Mouse (Mus musculus): ENCODE data around the gene Tbrg4. TPM values are rescaled to one million over a fixed set of nuclear protein-coding genes. Genes with fewer than 3 reads are reported as not detected.

Gene Tbrg4
- polyA plus RNA-seq, 1 experiment from 2014 or later: 37.7 TPM

- WGBS: 92% methylated on average over 12 of the region's 12 CpGs
- no peak for ATAC-seq (ENCODE audit: low FRiP score, low read depth)
- no peaks in the 10 kb centered on the region for H3K4me1 ChIP-seq
- H3K4me3 ChIP-seq: no peak overlapping the region
- no peaks in the 10 kb centered on the region for H3K9me3 ChIP-seq
- peaks cover 95% of the 10 kb centered on the region for H3K36me3 ChIP-seq
- H3K27me3 ChIP-seq: no peaks in the 10 kb centered on the region
- H3K9ac ChIP-seq: no peak overlapping the region
- no peak overlapping the region for H3K27ac ChIP-seq
- H3K4me2 ChIP-seq (replicated peaks): no peak overlapping the region
Measured at GRCm38 (mm10) chr11:6615250-6616205, 10.3 kb downstream of the Tbrg4 start.

- H3K27ac ChIP-seq: no peak within 1 kb of the TSS
- H3K9ac ChIP-seq: peak within 1 kb of the TSS; percentile 62
- H3K9me3 ChIP-seq: no peaks in the 10 kb centered on the region
- peak within 1 kb of the TSS; percentile 78 for H3K4me2 ChIP-seq (replicated peaks)
- peaks cover 6% of the 10 kb centered on the region for H3K36me3 ChIP-seq
- peaks cover 49% of the 10 kb centered on the region for H3K27me3 ChIP-seq
- H3K4me1 ChIP-seq: peaks cover 29% of the 10 kb centered on the region
- H3K4me3 ChIP-seq: peak within 1 kb of the TSS; percentile 44
- WGBS: 5% methylated on average over 37 of the region's 41 CpGs
- peak; percentile 75 for ATAC-seq (ENCODE audit: low FRiP score, low read depth)
Measured at GRCm38 (mm10) chr11:6605491-6606399, 20.1 kb downstream of the Tbrg4 start, which contains the start of gene Nacad. Gene Nacad, minus strand, starts transcription at chr11:6606053.

- Histone ChIP-seq H3K4me1 (peaks cover 29% of the 10 kb centered on the region), H3K27me3 (peaks cover 49% of the 10 kb centered on the region), H3K9ac (peak overlapping the region; percentile 62), H3K9me3 (no peaks in the 10 kb centered on the region), H3K27ac (no peak overlapping the region), H3K4me2 (replicated peaks) (peak overlapping the region; percentile 78), H3K36me3 (no peaks in the 10 kb centered on the region), H3K4me3 (peak overlapping the region; percentile 44)
- 21% methylated on average over 13 of the region's 13 CpGs for WGBS
- no peak for ATAC-seq (ENCODE audit: low FRiP score, low read depth)
Measured at GRCm38 (mm10) chr11:6605021-6605481, 20.8 kb downstream of the Tbrg4 start.

DNA sequence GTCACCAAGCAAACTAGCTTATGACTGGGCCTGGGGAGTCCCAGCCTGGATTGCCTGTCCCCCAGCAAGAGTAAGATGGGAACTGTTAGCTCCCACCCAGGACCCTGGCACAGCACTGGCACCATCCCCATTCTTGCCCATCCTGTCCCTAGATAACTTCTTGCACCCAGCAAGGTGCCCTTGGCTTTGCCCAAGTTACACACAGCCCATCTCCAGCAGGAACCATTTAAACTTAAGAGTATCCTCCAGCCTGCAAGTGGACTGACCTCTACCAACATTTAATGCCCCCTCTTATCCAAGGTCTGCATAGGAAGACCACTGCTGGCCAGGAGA is 21.3 kb downstream of the Tbrg4 start:
- Histone ChIP-seq H3K27me3 (peaks cover 49% of the 10 kb centered on the region), H3K9me3 (no peaks in the 10 kb centered on the region), H3K4me3 (peak overlapping the region; percentile 44; the same call in 1 of the 2 replicates), H3K4me2 (replicated peaks) (peak overlapping the region; percentile 78), H3K4me1 (peaks cover 29% of the 10 kb centered on the region), H3K9ac (no peak overlapping the region), H3K36me3 (no peaks in the 10 kb centered on the region), H3K27ac (no peak overlapping the region)
- ATAC-seq (ENCODE audit: low FRiP score, low read depth): no peak

DNA sequence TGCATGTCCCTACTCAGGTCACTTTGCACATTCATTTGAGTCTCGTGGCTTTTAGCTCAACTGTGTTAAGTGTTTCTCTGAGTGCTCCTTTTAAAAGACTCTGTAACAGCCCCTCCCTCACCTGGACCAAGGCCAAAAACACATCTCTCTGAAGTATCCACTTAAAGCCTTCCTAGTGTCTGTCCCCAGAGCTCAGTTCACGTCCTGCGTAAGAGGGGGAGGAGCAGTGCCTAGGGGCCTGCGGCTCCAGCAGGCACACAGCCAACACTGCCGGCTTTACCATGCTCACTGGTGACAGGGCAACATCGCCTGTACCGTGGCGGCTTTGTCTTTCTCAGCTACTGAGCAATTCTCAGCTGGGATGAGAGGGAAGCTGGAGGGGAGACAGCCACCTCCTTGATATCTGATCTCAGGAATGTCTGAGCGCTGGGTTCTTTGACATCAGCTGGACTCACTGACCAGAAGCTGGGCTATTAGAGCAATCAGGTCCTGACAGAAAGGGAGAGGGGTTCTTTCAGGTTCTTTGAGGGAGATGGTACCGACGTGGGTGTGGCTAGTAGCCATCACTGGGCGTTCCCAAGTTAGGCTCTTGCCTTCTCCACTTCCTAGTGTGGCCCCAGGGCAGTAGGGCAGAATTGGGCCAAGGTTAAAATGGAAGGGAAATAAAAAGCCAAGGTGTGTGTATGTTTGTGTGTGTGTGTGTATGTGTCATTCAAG is 21.8 kb downstream of the Tbrg4 start:
- 17% methylated on average over 12 of the region's 12 CpGs for WGBS
- no peak for ATAC-seq (ENCODE audit: low FRiP score, low read depth)
- Histone ChIP-seq H3K9me3 (no peaks in the 10 kb centered on the region), H3K4me3 (no peak overlapping the region), H3K27ac (no peak overlapping the region), H3K4me1 (peaks cover 31% of the 10 kb centered on the region), H3K27me3 (peaks cover 49% of the 10 kb centered on the region), H3K4me2 (replicated peaks) (peak overlapping the region; percentile 34; the same call in 1 of the 2 replicates), H3K36me3 (no peaks in the 10 kb centered on the region), H3K9ac (0 out of 2 replicates have a peak overlapping the region, but pooled peaks have one; percentile 48)

- Histone ChIP-seq H3K27me3 (peaks cover 49% of the 10 kb centered on the region), H3K4me2 (replicated peaks) (no peak overlapping the region)
Measured at GRCm38 (mm10) chr11:6603224-6603623, 22.6 kb downstream of the Tbrg4 start.

DNA sequence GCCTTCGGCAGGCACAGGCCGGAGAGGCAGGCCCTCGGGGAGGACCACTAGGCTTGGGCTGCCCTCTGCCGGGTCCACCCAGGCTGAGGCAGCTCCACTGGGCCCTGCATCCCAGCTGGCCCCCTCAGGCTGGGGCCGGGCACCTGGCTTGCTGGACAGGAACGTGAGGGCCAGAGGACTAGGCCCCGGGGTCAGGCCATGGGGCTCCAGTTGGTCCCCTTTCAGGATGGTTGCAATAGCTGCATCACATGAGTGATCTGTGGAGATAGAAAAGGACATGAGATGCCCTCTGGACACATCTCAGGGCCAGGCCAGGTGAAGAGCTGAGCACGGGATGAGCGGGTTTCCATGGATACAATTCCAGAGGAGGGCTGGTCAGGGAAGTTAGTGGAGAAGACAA is 23.2 kb downstream of the Tbrg4 start:
- no peak overlapping the region for H3K9ac ChIP-seq
- ATAC-seq (ENCODE audit: low FRiP score, low read depth): no peak
- H3K9me3 ChIP-seq: no peaks in the 10 kb centered on the region
- 81% methylated on average over 8 of the region's 9 CpGs for WGBS
- H3K36me3 ChIP-seq: peaks cover 13% of the 10 kb centered on the region
- H3K4me2 ChIP-seq (replicated peaks): no peak overlapping the region
- peaks cover 45% of the 10 kb centered on the region for H3K4me1 ChIP-seq
- H3K4me3 ChIP-seq: no peak overlapping the region
- H3K27me3 ChIP-seq: peaks cover 49% of the 10 kb centered on the region
- H3K27ac ChIP-seq: no peak overlapping the region

More at GRCm38 (mm10) chr11:6603224-6603623, 22.6 kb downstream of the Tbrg4 start:
- WGBS: 80% methylated on average over 9 of the region's 9 CpGs
- H3K9ac ChIP-seq: 0 out of 2 replicates have a peak overlapping the region, but pooled peaks have one; percentile 48
- no peak for ATAC-seq (ENCODE audit: low FRiP score, low read depth)
- H3K4me3 ChIP-seq: no peak overlapping the region
- H3K27ac ChIP-seq: no peak overlapping the region
- H3K9me3 ChIP-seq: no peaks in the 10 kb centered on the region
- peaks cover 40% of the 10 kb centered on the region for H3K4me1 ChIP-seq
- H3K36me3 ChIP-seq: peaks cover 8% of the 10 kb centered on the region

DNA sequence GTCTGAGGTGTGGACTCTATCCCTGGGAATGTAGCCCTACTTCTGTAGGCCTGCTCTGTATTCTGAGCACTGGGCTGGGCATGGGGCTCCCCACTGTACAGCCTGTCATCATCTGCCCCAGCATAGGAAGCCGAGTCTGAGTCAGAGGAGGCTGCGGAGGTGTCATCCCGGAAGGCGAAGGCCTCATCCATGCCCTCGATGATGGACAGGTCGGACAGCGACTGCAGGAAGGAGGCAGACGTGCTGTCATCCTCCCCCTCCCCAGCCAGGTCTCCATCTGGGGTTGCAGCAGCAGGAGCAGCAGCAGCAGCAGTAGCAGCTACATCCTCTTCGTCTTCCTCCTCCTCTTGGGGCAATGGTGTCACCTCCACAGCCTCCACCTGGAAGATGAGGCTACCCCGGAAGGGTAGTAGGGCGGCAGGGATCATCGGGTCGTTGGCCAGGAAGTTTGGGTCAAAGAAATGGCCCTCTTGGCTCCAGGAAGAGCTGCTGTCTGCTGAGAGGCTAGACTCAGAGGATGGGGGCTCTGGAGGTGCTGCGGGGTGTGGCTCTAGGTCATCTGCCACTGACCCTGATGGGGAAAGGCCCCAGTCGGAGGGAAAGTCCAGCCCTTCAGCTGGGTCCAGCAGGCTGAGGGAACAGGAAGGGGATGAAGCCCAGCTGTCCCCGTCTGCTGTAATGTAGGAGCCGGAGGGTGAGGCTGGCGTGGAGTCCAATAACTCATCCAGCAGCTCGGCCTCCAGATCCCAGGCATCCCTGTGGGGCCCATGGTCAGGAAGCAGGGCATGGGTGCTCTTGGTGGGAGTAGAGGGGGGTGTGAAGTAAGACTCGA is 24.0 kb downstream of the Tbrg4 start:
- 75% methylated on average over 20 of the region's 20 CpGs for WGBS

DNA sequence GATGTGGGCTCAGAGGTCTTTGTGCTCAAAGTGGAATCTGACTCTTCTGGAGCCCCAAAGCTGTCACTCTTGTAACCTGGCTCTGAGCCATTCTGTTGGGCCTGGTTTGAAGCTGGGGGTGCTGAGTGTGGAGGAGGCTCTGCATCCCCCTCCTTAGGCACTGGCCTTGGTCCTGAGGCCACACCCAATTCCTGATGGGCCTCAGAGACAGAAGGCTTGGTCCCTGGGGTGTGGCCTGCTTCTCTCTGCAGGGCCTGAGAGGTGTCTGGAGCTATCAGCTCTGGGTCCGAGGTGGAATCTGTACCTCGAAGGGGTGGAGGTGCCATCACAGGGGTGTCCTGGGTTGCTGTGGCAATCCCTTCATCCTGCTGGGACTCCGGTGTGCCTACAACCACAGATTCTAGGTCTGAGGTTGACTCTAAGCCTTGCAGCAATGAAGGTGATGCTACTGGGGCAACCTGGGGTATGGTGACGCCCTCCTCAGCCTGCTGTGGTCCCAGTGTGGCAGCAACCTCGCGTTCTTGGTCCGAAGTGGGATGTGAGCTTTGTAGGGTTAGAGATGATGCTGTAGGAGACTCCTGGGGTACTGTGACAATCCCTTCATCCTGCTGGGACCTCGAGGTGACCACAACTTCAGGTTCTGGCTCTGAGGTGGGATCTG is 25.5 kb downstream of the Tbrg4 start:
- Histone ChIP-seq H3K9me3 (no peaks in the 10 kb centered on the region), H3K4me2 (replicated peaks) (no peak overlapping the region), H3K4me3 (no peak overlapping the region), H3K9ac (no peak overlapping the region), H3K4me1 (peaks cover 39% of the 10 kb centered on the region), H3K27ac (no peak overlapping the region), H3K36me3 (peaks cover 36% of the 10 kb centered on the region), H3K27me3 (peaks cover 33% of the 10 kb centered on the region)
- ATAC-seq (ENCODE audit: low FRiP score, low read depth): no peak
- 82% methylated on average over 8 of the region's 8 CpGs for WGBS

More for the DNA sequence above, 24.0 kb downstream of the Tbrg4 start:
- ATAC-seq (ENCODE audit: low FRiP score, low read depth): no peak
- H3K27me3 ChIP-seq: peaks cover 48% of the 10 kb centered on the region
- peaks cover 21% of the 10 kb centered on the region for H3K36me3 ChIP-seq
- H3K27ac ChIP-seq: no peak overlapping the region
- H3K9ac ChIP-seq: no peak overlapping the region
- H3K4me3 ChIP-seq: no peak overlapping the region
- H3K9me3 ChIP-seq: no peaks in the 10 kb centered on the region
- H3K4me1 ChIP-seq: peaks cover 46% of the 10 kb centered on the region
- H3K4me2 ChIP-seq (replicated peaks): no peak overlapping the region

DNA sequence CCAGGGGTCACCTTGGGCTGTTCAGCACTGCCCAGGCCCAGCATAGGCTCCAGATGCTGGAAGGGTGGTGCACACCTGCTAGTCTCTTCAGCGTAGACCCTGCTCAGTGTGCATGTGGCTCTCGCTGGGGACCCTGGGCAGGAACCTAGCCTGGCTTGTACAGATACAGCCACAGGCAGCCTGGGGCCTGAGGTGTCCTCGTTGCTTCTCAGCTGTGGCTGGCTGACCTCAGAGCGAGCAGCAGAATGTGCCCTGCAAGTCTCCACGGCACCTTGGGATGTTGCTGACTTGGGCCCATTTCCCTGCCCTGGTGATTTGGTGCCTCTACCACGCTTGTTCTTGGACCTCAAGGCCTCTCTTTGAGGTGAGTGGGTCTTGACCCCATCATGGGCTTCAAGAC is 26.0 kb downstream of the Tbrg4 start:
- WGBS: 80% methylated on average over 6 of the region's 6 CpGs

More for the DNA sequence above, 26.0 kb downstream of the Tbrg4 start:
- Histone ChIP-seq H3K4me3 (no peak overlapping the region), H3K27ac (no peak overlapping the region), H3K36me3 (peaks cover 41% of the 10 kb centered on the region), H3K4me2 (replicated peaks) (no peak overlapping the region), H3K9me3 (no peaks in the 10 kb centered on the region), H3K9ac (no peak overlapping the region), H3K4me1 (peaks cover 33% of the 10 kb centered on the region), H3K27me3 (peaks cover 27% of the 10 kb centered on the region)
- no peak for ATAC-seq (ENCODE audit: low FRiP score, low read depth)
